Mouse (Mus musculus) MEL (cell line): ENCODE measurements around the gene Trak1.

Source experiments
- BHLHE40 ChIP-seq: IDR thresholded peaks from 2 replicates; pipeline ENCODE4 v1.6.1; 2012; ENCODE audit warnings: low read depth, mild to moderate bottlenecking, inconsistent platforms, low read length, improper control_type of control experiment, borderline replicate concordance
- CHD1 ChIP-seq: IDR thresholded peaks from 2 replicates; pipeline ENCODE4 v1.6.1; 2012; ENCODE audit warnings: low read depth, mild to moderate bottlenecking, inconsistent platforms, low read length, improper control_type of control experiment
- CTCF ChIP-seq, 3 experiments: IDR thresholded peaks in 2 of 3; conservative IDR thresholded peaks in 1 of 3; 2 replicates each; pipeline ENCODE4 v1.5.1; 2011 to 2012; ENCODE audit warnings: low read length in 3 of 3, low read depth in 2 of 3, mild to moderate bottlenecking in 2 of 3, improper control_type of control experiment in 1 of 3, inconsistent platforms in 1 of 3, mixed read lengths in 1 of 3, moderate library complexity in 1 of 3; ENCODE audit not compliant: control insufficient read depth in 1 of 3, insufficient read depth in 1 of 3, poor library complexity in 1 of 3, severe bottlenecking in 1 of 3
- EP300 ChIP-seq, 2 experiments: IDR thresholded peaks; 2 replicates each; pipeline ENCODE4 v1.6.1; 2011; ENCODE audit warnings: improper control_type of control experiment in 2 of 2, low read length in 2 of 2, low read depth in 1 of 2, mild to moderate bottlenecking in 1 of 2
- GATA1 ChIP-seq: IDR thresholded peaks from 2 replicates; pipeline ENCODE4 v1.6.1; 2011; ENCODE audit warnings: low read depth, low read length, improper control_type of control experiment
- MAX ChIP-seq: IDR thresholded peaks from 2 replicates; pipeline ENCODE4 v1.6.1; 2011; ENCODE audit warnings: low read length, improper control_type of control experiment
- NELFE ChIP-seq: IDR thresholded peaks from 2 replicates; pipeline ENCODE4 v1.6.1; 2011; ENCODE audit warnings: low read depth, low read length, improper control_type of control experiment
- POLR2A ChIP-seq, 2 experiments: IDR thresholded peaks; 2 replicates each; pipeline ENCODE4 v1.6.1; 2011 to 2012; ENCODE audit warnings: low read length in 2 of 2, mild to moderate bottlenecking in 2 of 2, control low read depth in 1 of 2, improper control_type of control experiment in 1 of 2, low read depth in 1 of 2, moderate library complexity in 1 of 2; ENCODE audit not compliant: control insufficient read depth in 1 of 2, insufficient read depth in 1 of 2, poor library complexity in 1 of 2
- POLR2AphosphoS2 ChIP-seq: IDR thresholded peaks from 2 replicates; pipeline ENCODE4 v1.6.1; 2011; ENCODE audit warnings: low read length, improper control_type of control experiment
- TCF12 ChIP-seq: IDR thresholded peaks from 2 replicates; pipeline ENCODE4 v1.6.1; 2014; ENCODE audit warnings: low read depth, mild to moderate bottlenecking, inconsistent platforms, low read length, improper control_type of control experiment, moderate library complexity
- USF1 ChIP-seq: IDR thresholded peaks from 2 replicates; pipeline ENCODE4 v1.6.1; 2014; ENCODE audit warnings: low read depth, mild to moderate bottlenecking, inconsistent platforms, low read length, improper control_type of control experiment, moderate library complexity
- USF2 ChIP-seq, 2 experiments: IDR thresholded peaks; 2 replicates each; pipeline ENCODE4 v1.6.1; 2011 to 2012; ENCODE audit warnings: improper control_type of control experiment in 2 of 2, low read length in 2 of 2, borderline replicate concordance in 1 of 2, inconsistent platforms in 1 of 2, low read depth in 1 of 2, mild to moderate bottlenecking in 1 of 2; ENCODE audit not compliant: insufficient read depth in 1 of 2
- ZNF384 ChIP-seq: IDR thresholded peaks from 2 replicates; pipeline ENCODE4 v1.6.1; 2012; ENCODE audit warnings: low read depth, mild to moderate bottlenecking, inconsistent platforms, low read length, improper control_type of control experiment

- TF ChIP-seq CTCF (IDR thresholded peaks at IDR 0.05 in 2 of 3, conservative IDR thresholded peaks at IDR 0.05 in 1 of 3; ENCODE audit: control insufficient read depth in 1 of 3, insufficient read depth in 1 of 3, low read depth in 2 of 3, low read length in 3 of 3, poor library complexity in 1 of 3, severe bottlenecking in 1 of 3) = no peak
- TF ChIP-seq EP300 (IDR thresholded peaks at IDR 0.05; ENCODE audit: low read depth in 1 of 2, low read length in 2 of 2) = no peak
- TF ChIP-seq MAX = no peak
- TF ChIP-seq ZNF384 = no peak
- no peak for TF ChIP-seq POLR2A (IDR thresholded peaks at IDR 0.05; ENCODE audit: control insufficient read depth in 1 of 2, insufficient read depth in 1 of 2, low read depth in 1 of 2, low read length in 2 of 2, poor library complexity in 1 of 2)
- TF ChIP-seq POLR2AphosphoS2 = no peak
- TF ChIP-seq TCF12 = no peak
- TF ChIP-seq USF1 = no peak
- TF ChIP-seq GATA1 = no peak
- TF ChIP-seq USF2 (IDR thresholded peaks at IDR 0.05; ENCODE audit: borderline replicate concordance in 1 of 2, insufficient read depth in 1 of 2, low read depth in 1 of 2, low read length in 2 of 2) = no peak
- no peak for TF ChIP-seq CHD1
- TF ChIP-seq BHLHE40 = no peak
- TF ChIP-seq NELFE = no peak
These were observed 8.2 kb downstream of the Trak1 start for GRCm38 (mm10) chr9:121305456-121305855.
